10 mouse cellular contexts compared by ENCODE assay signal in the genomic region with DNA sequence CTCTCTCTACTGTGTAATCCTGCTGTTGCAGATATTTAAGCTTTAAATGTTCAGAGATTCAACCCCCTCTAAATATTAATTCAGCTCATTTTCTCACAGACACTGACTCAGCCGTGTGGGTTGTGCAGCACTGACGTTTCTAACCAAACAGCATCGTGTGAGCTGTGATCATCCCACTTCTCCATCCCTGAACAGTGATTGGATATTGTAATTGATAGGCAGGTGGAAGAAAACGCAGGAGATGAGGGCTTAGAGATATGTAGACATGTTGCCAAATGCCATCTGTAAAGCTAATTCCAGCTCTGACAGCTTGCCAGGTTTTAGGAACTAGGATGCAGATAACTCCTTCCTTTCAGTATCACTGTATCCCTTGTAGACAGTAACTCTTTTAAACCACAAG. TPM values are rescaled to one million over a fixed set of nuclear protein-coding genes. Genes with fewer than 3 reads are reported as not detected.
DNase-seq lines count a peak whose midpoint lies in the region; ATAC-seq and TF ChIP-seq lines count a peak whose summit lies in the region.
"Had no signal": no experiment of that assay in that cellular context is flagged by ENCODE, and none has a peak within 500 bp of the region (broad histone marks: within the 10 kb centered on the region; RNA-seq: fewer than 3 reads in every experiment).

No protein-coding gene starts in this region.

- 49% methylated on average over 4 of the region's 4 CpGs for WGBS in liver, embryonic 11.5 days

- H3K27me3 ChIP-seq in liver, embryonic 11.5 days (replicated peaks; ENCODE audit: control insufficient read depth, insufficient read depth, low read length) = no peaks in the 10 kb centered on the region

- no peaks in the 10 kb centered on the region for H3K9me3 ChIP-seq in liver, embryonic 11.5 days (ENCODE audit: control insufficient read depth, low read length)

- no peak overlapping the region for H3K9ac ChIP-seq in liver, embryonic 11.5 days (ENCODE audit: low read depth, low read length)

- intact Hi-C loops in left cerebral cortex, adult 2 months (cut with DNase I) = no loop called here

- TF ChIP-seq CTCF in left cerebral cortex, adult 2 months (IDR thresholded peaks at IDR 0.05) = no peak

- no peak for ATAC-seq in liver, embryonic 11.5 days (replicated peaks; ENCODE audit: low FRiP score)

- no peaks in the 10 kb centered on the region for H3K36me3 ChIP-seq in liver, embryonic 11.5 days (ENCODE audit: control insufficient read depth, insufficient read depth, low read length)

- no peak overlapping the region for H3K4me2 ChIP-seq in liver, embryonic 11.5 days

- H3K4me1 ChIP-seq in liver, embryonic 11.5 days (replicated peaks; ENCODE audit: control insufficient read depth, insufficient read depth, low read length) = peaks cover 2% of the 10 kb centered on the region; the same call in 1 of the 2 replicates

- peak; percentile 10 for DNase-seq in 3134 (ENCODE audit: extremely low read depth, insufficient read length, low spot score)
- peak; percentile 98 for DNase-seq in brain, adult 2 months (ENCODE audit: low read depth, low spot score)
- peak; percentile 49 to 63 for DNase-seq in frontal cortex, postnatal 14 days (ENCODE audit: low spot score in 2 of 2)
- peak; percentile 51 to 63 for DNase-seq in left cerebral cortex, adult 2 months (ENCODE audit: extremely low spot score in 1 of 2, low spot score in 2 of 2)
- DNase-seq in urinary bladder, adult 2 months (ENCODE audit: low spot score) = no peak
- no peak for DNase-seq in testis, postnatal 10 days (ENCODE audit: low spot score)
- DNase-seq in liver, embryonic 11.5 days (ENCODE audit: low spot score) = no peak
- DNase-seq in kidney, postnatal 10 days = no peak

- peak overlapping the region; percentile 47 for H3K4me3 ChIP-seq in left cerebral cortex, adult 2 months
- H3K4me3 ChIP-seq in liver, embryonic 11.5 days (ENCODE audit: low read depth, low read length) = no peak overlapping the region

- H3K27ac ChIP-seq in left cerebral cortex, adult 2 months = peak overlapping the region; percentile 79
- H3K27ac ChIP-seq in liver, embryonic 11.5 days (ENCODE audit: low read depth, low read length) = no peak overlapping the region

RNA-seq across cellular contexts. Expression of a gene that starts 21.9 kb away (rescaled TPM):
- 100 to 1,000 TPM in 1 of 2 experiments, 10 to 100 TPM in 1; 90.1 to 104 TPM for total RNA-seq in left cerebral cortex, adult 2 months (2021)
- 21.2 and 26.6 TPM in 2 replicates for polyA plus RNA-seq in urinary bladder, adult 2 months (2012; rRNA removed)
- polyA plus RNA-seq in liver, embryonic 11.5 days (2014; fragmentation: Nextera tagmentation; extraction: Ambion mirVana) = 14.8 and 15.6 TPM in 2 replicates

RNA-seq across cellular contexts. Expression of a gene that starts 41.1 kb away (rescaled TPM):
- not detected for total RNA-seq in left cerebral cortex, adult 2 months (2021)
- not detected in 2 replicates for polyA plus RNA-seq in urinary bladder, adult 2 months (2012; rRNA removed)
- not detected in 2 replicates for polyA plus RNA-seq in liver, embryonic 11.5 days (2014; fragmentation: Nextera tagmentation; extraction: Ambion mirVana)
- polyA plus RNA-seq: liver, embryonic 16.5 days; stomach, embryonic 14.5 days had no signal

Comparison
In these comparisons a context has a peak if more than half of its experiments do, and no peak if none do; other contexts are left out.
1. DNase-seq: peak in 3134 (single experiment), brain, adult 2 months (single experiment), frontal cortex, postnatal 14 days (2 of 2) and left cerebral cortex, adult 2 months (2 of 2); none in urinary bladder, adult 2 months (single experiment), testis, postnatal 10 days (single experiment), liver, embryonic 11.5 days (single experiment) and kidney, postnatal 10 days (single experiment).